Mouse (Mus musculus): ENCODE measurements around the gene Nckap1. TPM values are rescaled to one million over a fixed set of nuclear protein-coding genes. Genes with fewer than 3 reads are reported as not detected.
"Not testable (repeated sequence)": the region's sequence is repeated elsewhere in the genome, so short reads cannot be mapped to it uniquely, and the experiment has no call there.

Nckap1 gene
- polyA plus RNA-seq, 1 experiment from 2014 or later = 29.2 TPM

DNA sequence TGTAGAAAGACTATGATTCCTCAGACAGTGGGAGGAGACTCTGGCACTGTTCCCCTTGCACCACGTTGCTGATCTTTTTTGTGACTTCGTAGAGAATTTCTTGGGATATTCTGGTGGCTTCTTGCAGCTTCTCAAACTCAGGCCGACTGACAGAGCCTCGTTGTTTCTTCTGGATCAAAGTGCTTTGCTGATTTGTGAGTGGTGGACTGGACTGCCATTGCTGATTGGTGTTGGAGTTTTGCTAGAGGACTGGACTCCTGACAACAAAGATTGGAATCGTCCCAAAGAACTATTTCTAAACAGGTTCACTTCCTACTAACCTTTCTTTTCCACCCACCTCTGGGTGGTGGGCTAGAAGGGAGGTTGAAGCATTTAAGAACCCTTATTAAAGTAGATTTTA, 21.5 kb downstream of the Nckap1 start:
- H3K27me3 ChIP-seq (replicated peaks) = no peaks in the 10 kb centered on the region
- 77% methylated on average over 5 of the region's 5 CpGs for WGBS (ENCODE audit: insufficient replicate concordance)
- H3K4me2 ChIP-seq = no peak overlapping the region
- H3K27ac ChIP-seq = no peak overlapping the region
- ATAC-seq = no peak
- H3K9me3 ChIP-seq (replicated peaks) = no peaks in the 10 kb centered on the region
- H3K9ac ChIP-seq = no peak overlapping the region
- peaks cover 6% of the 10 kb centered on the region; the same call in 1 of the 2 replicates for H3K4me1 ChIP-seq
- peaks cover 3% of the 10 kb centered on the region; the same call in 1 of the 2 replicates for H3K36me3 ChIP-seq
- H3K4me3 ChIP-seq = no peak overlapping the region

DNA sequence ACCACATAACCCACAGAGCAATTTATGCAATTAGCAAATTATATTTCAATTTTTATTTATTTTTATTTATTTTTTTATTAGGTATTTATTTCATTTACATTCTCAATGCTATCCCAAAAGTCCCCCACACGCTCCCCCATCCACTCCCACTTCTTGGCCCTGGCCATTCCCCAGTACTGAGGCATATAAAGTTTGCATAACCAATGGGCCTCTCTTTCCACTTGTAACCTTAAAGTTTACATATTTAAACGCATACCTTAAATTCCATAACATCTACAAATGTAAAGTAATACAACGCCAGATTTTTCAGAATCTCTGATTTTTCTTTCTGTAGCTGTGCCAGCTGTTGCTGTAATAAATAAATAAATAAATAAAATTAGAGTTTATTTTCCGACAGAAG, 26.7 kb downstream of the Nckap1 start:
- 72% methylated on average over 4 of the region's 4 CpGs for WGBS (ENCODE audit: insufficient replicate concordance)
- H3K9me3 ChIP-seq (replicated peaks) = no peaks in the 10 kb centered on the region

GRCm38 (mm10) chr2:80549704-80550103, 31.5 kb downstream of the Nckap1 start:
- Histone ChIP-seq H3K27ac (no peak overlapping the region), H3K36me3 (peaks cover 66% of the 10 kb centered on the region), H3K4me2 (no peak overlapping the region), H3K4me3 (no peak overlapping the region), H3K27me3 (replicated peaks) (no peaks in the 10 kb centered on the region), H3K9ac (no peak overlapping the region), H3K4me1 (no peaks in the 10 kb centered on the region), H3K9me3 (replicated peaks) (no peaks in the 10 kb centered on the region)
- 92% methylated on average over 4 of the region's 4 CpGs for WGBS (ENCODE audit: insufficient replicate concordance)
- ATAC-seq = no peak

More for the DNA sequence above, 26.7 kb downstream of the Nckap1 start:
- H3K27ac ChIP-seq = no peak overlapping the region
- H3K9ac ChIP-seq = no peak overlapping the region
- H3K27me3 ChIP-seq (replicated peaks) = no peaks in the 10 kb centered on the region
- H3K4me2 ChIP-seq = no peak overlapping the region
- peaks cover 38% of the 10 kb centered on the region for H3K36me3 ChIP-seq
- no peak for ATAC-seq
- H3K4me1 ChIP-seq = no peaks in the 10 kb centered on the region
- no peak overlapping the region for H3K4me3 ChIP-seq

GRCm38 (mm10) chr2:80547901-80548300, 33.3 kb downstream of the Nckap1 start:
- WGBS (ENCODE audit: insufficient replicate concordance) = 84% methylated on average over 1 of the region's 1 CpGs
- no peaks in the 10 kb centered on the region for H3K9me3 ChIP-seq (replicated peaks)
- no peak overlapping the region for H3K4me3 ChIP-seq
- no peak overlapping the region for H3K27ac ChIP-seq
- no peak for ATAC-seq
- no peaks in the 10 kb centered on the region for H3K4me1 ChIP-seq
- H3K36me3 ChIP-seq = peaks cover 76% of the 10 kb centered on the region
- no peak overlapping the region for H3K9ac ChIP-seq
- no peak overlapping the region for H3K4me2 ChIP-seq
- H3K27me3 ChIP-seq (replicated peaks) = no peaks in the 10 kb centered on the region

DNA sequence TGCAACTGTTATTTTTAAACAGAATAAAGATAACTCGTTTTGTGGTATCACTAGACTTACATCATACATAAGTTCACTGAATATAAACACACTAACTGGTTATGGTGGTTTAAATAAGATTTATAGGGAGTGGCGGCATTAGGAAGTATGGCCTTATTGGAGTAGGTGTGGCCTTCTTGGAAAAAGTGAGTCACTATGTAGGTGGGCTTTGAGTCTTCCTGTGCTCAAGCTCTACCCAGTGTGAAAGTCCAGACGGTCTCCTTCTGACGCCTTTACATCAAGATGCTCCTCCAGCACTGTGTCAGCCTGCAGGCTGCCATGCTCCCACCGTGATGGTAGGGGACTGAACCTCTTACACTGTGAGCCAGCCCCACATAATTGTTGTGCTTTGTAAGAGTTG, 38.4 kb downstream of the Nckap1 start:
- WGBS (ENCODE audit: insufficient replicate concordance) = 75% methylated on average over 5 of the region's 5 CpGs
- peaks cover 64% of the 10 kb centered on the region for H3K36me3 ChIP-seq
- H3K27me3 ChIP-seq (replicated peaks) = no peaks in the 10 kb centered on the region
- 0 out of 2 replicates have a peak, but pooled peaks have one; percentile 27 for ATAC-seq
- no peak overlapping the region for H3K4me3 ChIP-seq
- H3K9ac ChIP-seq = no peak overlapping the region
- no peak overlapping the region for H3K4me2 ChIP-seq
- no peak overlapping the region for H3K27ac ChIP-seq
- H3K9me3 ChIP-seq (replicated peaks) = no peaks in the 10 kb centered on the region
- no peaks in the 10 kb centered on the region for H3K4me1 ChIP-seq

GRCm38 (mm10) chr2:80537156-80537555, 44.0 kb downstream of the Nckap1 start:
- Histone ChIP-seq H3K4me1 (no peaks in the 10 kb centered on the region), H3K4me2 (no peak overlapping the region), H3K4me3 (no peak overlapping the region), H3K36me3 (peaks cover 59% of the 10 kb centered on the region), H3K27me3 (replicated peaks) (no peaks in the 10 kb centered on the region), H3K27ac (no peak overlapping the region), H3K9me3 (replicated peaks) (no peaks in the 10 kb centered on the region), H3K9ac (no peak overlapping the region)
- 60% methylated on average over 3 of the region's 3 CpGs for WGBS (ENCODE audit: insufficient replicate concordance)
- no peak for ATAC-seq

GRCm38 (mm10) chr2:80536608-80537007, 44.6 kb downstream of the Nckap1 start:
- H3K4me3 ChIP-seq = no peak overlapping the region
- no peaks in the 10 kb centered on the region for H3K9me3 ChIP-seq (replicated peaks)
- peaks cover 64% of the 10 kb centered on the region for H3K36me3 ChIP-seq
- ATAC-seq = no peak
- H3K27me3 ChIP-seq (replicated peaks) = no peaks in the 10 kb centered on the region
- H3K27ac ChIP-seq = no peak overlapping the region
- 55% methylated on average over 2 of the region's 2 CpGs for WGBS (ENCODE audit: insufficient replicate concordance)
- H3K4me1 ChIP-seq = no peaks in the 10 kb centered on the region
- H3K9ac ChIP-seq = no peak overlapping the region
- H3K4me2 ChIP-seq = no peak overlapping the region

DNA sequence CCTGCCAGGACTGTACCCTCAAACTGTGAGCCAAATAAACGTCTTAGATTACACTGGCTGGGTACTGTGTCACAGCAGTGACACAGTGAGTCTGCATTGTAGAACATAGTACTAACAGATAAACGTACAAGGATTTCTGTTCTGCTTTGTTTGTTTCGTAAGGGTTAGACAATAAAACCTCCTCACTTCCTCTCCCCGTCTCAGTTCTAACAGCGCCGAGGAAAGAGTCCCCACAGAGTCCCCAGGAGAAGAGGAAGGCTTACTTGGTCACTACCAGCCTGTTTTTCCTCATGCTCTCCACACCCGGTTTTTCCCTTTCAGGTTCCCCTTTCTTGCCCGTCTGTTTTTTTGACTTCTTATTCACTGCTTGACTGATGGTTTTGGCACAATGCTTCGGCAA, 56.9 kb downstream of the Nckap1 start:
- no peaks in the 10 kb centered on the region for H3K27me3 ChIP-seq (replicated peaks)

GRCm38 (mm10) chr2:80506051-80506802, 75.0 kb downstream of the Nckap1 start:
- Histone ChIP-seq H3K4me2 (no peak overlapping the region), H3K4me3 (no peak overlapping the region), H3K9ac (no peak overlapping the region), H3K27me3 (replicated peaks) (no peaks in the 10 kb centered on the region), H3K36me3 (peaks cover 71% of the 10 kb centered on the region), H3K4me1 (no peaks in the 10 kb centered on the region), H3K9me3 (replicated peaks) (no peaks in the 10 kb centered on the region), H3K27ac (no peak overlapping the region)
- ATAC-seq = no peak
- 76% methylated on average over 7 of the region's 7 CpGs for WGBS (ENCODE audit: insufficient replicate concordance)

More for the DNA sequence above, 56.9 kb downstream of the Nckap1 start:
- Histone ChIP-seq H3K4me2 (no peak overlapping the region), H3K27ac (no peak overlapping the region), H3K36me3 (peaks cover 74% of the 10 kb centered on the region), H3K4me1 (no peaks in the 10 kb centered on the region), H3K9ac (no peak overlapping the region), H3K9me3 (replicated peaks) (no peaks in the 10 kb centered on the region), H3K4me3 (no peak overlapping the region)
- ATAC-seq = no peak
- WGBS (ENCODE audit: insufficient replicate concordance) = 61% methylated on average over 9 of the region's 9 CpGs

DNA sequence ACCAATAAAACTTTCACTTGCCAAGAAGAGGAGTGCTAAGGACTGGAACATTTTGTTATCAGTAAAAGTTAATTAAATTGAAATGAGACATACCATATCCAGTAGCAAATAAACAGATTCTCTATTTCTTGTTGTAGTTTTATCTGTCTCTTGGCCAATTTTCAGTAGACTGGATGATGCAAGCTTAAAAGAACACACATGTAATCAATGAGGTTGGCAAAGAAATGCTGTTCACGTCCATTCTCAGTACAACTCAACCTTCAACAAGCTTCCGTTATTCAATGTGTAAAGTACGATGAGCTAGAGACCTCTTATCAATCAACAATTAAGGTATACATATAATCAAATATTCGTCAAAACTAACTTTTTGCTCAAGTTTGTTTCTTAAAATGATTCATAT, 79.0 kb downstream of the Nckap1 start:
- H3K9ac ChIP-seq = no peak overlapping the region
- ATAC-seq = no peak
- H3K4me1 ChIP-seq = no peaks in the 10 kb centered on the region
- 82% methylated on average over 4 of the region's 4 CpGs for WGBS (ENCODE audit: insufficient replicate concordance)
- H3K27ac ChIP-seq = no peak overlapping the region
- H3K4me2 ChIP-seq = no peak overlapping the region
- H3K4me3 ChIP-seq = no peak overlapping the region
- peaks cover 53% of the 10 kb centered on the region for H3K36me3 ChIP-seq
- no peaks in the 10 kb centered on the region for H3K9me3 ChIP-seq (replicated peaks)
- no peaks in the 10 kb centered on the region for H3K27me3 ChIP-seq (replicated peaks)

DNA sequence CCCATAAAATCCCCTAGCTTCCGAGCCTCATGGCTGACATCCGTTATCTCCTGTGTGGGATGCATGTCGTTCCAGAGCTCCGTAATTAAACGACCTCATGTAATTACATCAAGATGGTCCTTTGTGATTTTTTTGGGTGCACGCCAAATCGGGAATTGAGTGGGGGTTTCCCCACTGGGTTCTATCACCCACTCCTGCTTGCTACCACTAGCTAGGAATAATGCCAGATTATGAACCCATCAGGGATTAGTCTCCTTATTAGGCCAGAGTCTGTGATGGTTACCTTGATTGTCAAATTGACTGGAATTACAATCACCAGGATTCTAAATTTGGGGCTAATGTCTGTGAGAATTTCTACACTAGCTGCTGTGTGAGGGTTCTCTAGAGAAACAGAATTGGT, 85.9 kb downstream of the Nckap1 start:
- not testable (repeated sequence) for H3K4me1 ChIP-seq; H3K4me2 ChIP-seq; H3K27ac ChIP-seq; H3K9ac ChIP-seq; H3K9me3 ChIP-seq (replicated peaks); H3K36me3 ChIP-seq; ATAC-seq; H3K4me3 ChIP-seq; H3K27me3 ChIP-seq (replicated peaks)
- WGBS (ENCODE audit: insufficient replicate concordance) = 80% methylated on average over 7 of the region's 7 CpGs

DNA sequence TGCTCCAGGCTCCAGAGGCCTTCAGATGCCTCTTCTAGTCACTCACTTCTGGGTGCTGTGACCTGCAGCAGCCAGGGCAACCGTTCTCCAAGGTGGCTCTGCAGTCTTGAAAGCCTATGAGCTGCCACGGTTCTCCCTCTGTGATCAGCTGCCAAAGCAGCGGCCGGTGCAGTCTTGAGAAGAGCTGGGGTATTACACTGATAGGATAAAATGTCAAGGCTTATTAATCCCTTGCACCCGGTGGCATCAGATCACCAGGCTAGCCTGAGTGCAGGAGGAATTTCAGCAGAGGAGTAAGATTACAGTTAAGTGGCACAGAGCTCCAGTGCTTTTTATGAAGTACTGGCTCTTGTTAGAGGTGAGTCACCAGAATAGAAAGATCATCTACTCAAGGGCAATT, 94.3 kb downstream of the Nckap1 start:
- no peak overlapping the region for H3K9ac ChIP-seq
- H3K27ac ChIP-seq = no peak overlapping the region
- no peaks in the 10 kb centered on the region for H3K4me1 ChIP-seq
- no peaks in the 10 kb centered on the region for H3K36me3 ChIP-seq
- no peak for ATAC-seq
- H3K4me3 ChIP-seq = no peak overlapping the region
- no peaks in the 10 kb centered on the region for H3K27me3 ChIP-seq (replicated peaks)
- H3K4me2 ChIP-seq = no peak overlapping the region
- 62% methylated on average over 5 of the region's 5 CpGs for WGBS (ENCODE audit: insufficient replicate concordance)
- no peaks in the 10 kb centered on the region for H3K9me3 ChIP-seq (replicated peaks)

DNA sequence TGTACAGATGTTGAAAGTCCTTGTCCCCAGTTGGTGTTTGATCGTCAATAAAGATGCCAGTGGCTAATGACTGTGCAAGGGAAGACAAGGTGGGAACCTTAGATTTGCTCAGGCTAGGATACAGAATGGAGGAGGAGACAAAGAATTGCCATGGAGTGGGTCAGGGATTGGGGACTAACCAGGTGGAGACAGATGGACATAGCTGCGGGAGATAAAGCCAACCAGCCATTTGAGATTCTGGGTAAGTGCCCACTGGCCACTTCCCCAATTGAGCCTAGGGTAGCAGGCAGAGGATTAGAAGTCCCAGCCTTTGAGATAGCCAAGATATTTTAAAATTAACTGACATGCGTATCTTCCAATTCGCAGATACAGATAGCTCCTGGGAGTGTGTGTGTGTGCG, 96.2 kb downstream of the Nckap1 start:
- H3K36me3 ChIP-seq = no peaks in the 10 kb centered on the region

More for the DNA sequence above, 96.2 kb downstream of the Nckap1 start:
- no peak overlapping the region for H3K4me3 ChIP-seq
- H3K4me1 ChIP-seq = no peaks in the 10 kb centered on the region
- H3K27me3 ChIP-seq (replicated peaks) = no peaks in the 10 kb centered on the region
- H3K4me2 ChIP-seq = no peak overlapping the region
- 82% methylated on average over 5 of the region's 5 CpGs for WGBS (ENCODE audit: insufficient replicate concordance)
- no peak for ATAC-seq
- H3K9me3 ChIP-seq (replicated peaks) = no peaks in the 10 kb centered on the region
- no peak overlapping the region for H3K27ac ChIP-seq
- H3K9ac ChIP-seq = no peak overlapping the region

Data from liver, embryonic 12.5 days (tissue).